Mouse (Mus musculus) spleen, postnatal 14 days (tissue): ENCODE data around the gene Ptpn4.

Experiments
- DNase-seq, 2 experiments: peaks; one replicate each; pipeline ENCODE4 v3.0.0; 2021 to 2022; ENCODE audit warnings: low spot score in 2 of 2

Ptpn4 gene

DNA sequence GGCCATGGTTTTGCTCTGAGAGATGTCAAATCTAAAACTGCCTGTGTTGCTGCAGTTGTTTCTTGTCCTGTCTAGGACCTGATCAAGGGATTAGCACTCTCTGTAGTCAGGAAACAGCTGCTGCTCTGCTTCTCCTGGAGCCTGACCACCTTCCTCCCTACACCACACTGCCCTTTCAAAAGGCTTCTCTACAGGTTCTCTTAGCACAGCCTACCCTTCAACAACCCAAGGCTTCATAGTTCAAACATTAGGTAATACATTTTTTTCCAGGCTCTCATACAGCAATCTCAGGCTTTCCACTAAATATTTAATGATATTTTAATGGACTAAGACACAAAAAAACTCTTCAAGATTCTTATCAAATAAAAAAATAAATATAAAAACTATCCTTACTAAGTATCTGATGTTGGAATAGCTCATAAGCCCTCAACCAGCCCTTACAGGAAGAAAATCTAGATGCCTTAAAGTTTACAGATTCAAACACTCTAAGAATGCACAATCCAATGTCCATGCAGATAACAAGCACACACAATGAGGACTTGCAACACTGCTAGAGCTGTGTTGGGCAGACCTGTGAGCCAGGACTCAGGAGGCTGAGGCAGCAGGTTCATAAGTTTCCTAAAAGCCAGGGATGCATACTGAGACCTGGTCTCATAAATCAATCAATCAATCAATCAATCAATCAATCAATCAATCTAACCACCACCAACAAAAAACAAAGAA is 196.2 kb downstream of the Ptpn4 start:
- DNase-seq = no peak

DNA sequence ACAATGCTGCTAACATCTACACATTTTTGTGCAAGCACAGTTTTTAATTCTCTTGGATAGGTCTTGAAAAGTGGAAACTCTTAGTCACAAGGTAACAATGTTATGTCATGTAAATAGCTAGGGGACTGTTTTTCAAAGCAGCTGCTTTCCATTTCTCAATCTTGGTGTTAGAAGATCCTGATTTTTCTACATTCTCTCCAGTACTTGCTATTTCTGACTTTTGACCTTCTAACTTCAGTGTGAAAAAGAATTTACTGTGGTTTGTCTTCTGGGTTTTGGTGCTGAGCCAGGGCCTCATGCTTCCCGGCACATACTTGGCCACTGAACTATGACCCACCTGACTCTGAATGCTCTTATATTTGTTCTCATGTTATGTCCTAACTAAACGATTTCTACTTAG is 197.4 kb downstream of the Ptpn4 start:
- no peak for DNase-seq

GRCm38 (mm10) chr1:119637188-119638023 is 200.0 kb downstream of the Ptpn4 start:
- DNase-seq = no peak

DNA sequence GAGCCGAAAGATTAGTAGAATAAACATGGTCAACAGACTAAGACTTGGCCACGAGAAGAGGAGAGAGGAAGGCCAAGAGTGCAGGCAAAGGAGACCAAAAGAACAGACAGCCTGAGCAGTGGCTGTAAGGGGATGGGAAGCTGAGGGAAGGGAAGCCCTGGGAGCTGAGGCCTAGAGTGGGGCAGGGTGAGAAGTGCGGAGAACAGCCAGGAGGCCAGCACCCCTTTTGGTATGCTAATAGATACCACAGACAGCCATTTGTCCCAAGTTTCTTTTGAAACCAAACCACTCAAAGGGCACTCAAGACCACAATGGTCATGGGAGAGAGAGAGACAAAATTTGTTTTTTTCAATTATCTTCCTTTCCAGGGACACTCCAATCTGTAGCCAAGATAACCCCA is 202.7 kb downstream of the Ptpn4 start:
- no peak for DNase-seq

DNA sequence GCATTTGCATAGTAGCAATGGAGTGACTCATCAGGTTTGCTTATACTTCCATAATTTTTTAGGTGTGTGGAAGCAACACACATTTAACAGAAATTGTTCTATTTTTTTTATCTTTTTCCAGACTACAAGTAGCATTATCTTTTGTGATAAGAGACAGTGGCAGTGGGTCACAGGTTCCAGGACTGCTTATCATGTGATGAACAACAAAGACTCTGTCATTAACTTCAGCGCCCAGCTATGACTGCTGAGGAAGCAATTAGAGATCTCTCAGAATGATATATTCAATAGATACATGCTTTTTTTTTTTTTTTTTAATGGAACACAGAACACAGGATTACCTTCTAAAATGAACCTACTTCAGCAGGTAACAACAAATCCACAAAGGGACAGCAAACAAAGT is 207.0 kb downstream of the Ptpn4 start:
- DNase-seq = no peak

DNA sequence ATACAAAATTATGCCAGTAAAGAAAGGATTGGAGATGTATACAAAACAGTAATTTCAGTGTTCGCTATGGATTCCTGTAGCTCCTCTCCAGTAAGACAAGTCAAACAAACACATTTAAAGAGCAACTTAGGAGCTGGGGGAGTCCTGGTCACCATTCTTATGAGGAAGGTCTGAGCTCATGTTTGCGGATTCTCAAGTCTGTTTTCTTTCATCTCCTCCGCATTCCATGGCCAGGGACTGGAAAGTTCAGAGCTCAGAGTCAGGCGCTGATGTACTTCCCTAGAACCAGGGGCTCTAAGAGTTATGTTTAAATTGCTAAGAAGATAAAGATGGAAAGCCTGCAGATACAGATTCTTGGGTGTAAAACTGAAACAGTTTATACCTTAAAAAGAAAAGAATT is 210.6 kb downstream of the Ptpn4 start:
- no peak for DNase-seq

DNA sequence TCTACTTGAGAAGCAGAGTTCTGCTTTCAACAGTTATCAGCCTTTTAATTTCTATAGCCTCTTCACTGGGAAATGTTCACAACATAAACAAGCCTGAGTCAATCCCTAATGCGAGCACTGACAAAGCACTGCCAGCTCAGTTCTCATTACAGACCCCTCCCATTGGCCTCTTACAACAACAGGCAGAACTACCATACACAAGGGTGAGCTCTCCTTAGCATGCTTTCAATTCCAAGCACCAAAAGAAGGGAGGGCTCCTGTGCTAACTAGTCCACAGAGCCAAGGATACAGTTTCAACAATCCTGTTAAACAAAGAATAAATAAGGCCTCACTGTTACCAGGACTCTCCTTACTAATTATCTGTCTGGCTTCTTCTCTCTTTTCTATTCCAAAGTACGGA is 213.0 kb downstream of the Ptpn4 start:
- DNase-seq = no peak

DNA sequence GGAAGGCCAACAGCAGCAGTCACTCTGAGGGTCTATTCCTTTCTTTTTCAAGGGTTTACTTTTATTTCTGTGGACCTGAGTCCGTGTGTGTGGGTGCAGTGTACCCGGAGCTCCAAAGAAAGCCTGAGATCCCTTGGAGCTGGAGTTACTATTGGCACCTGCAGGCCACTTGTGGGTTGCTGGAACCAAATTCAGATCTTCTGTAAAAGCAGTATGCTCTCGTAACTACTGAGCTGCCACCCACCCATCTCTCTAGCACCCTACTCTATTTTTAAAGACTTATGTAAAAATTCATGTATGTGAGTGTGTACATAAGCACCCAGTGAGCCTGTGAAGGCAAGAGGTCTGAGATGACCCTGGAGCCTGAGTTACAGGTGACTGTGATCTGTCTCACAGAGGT is 232.0 kb downstream of the Ptpn4 start:
- no peak for DNase-seq
